Mouse (Mus musculus): Measurements from ENCODE around the gene Atp1a1. TPM values are rescaled to one million over a fixed set of nuclear protein-coding genes. Genes with fewer than 3 reads are reported as not detected.

Atp1a1 gene
- polyA plus RNA-seq, 1 experiment from 2014 or later = 106 TPM

GRCm38 (mm10) chr3:101644062-101644802 lies 39.7 kb upstream of the Atp1a1 start:
- whole genome bisulfite sequencing = 70% methylated on average over 4 of the region's 4 CpGs
- no peak overlapping the region for H3K4me3 ChIP-seq (ENCODE audit: low read depth, low read length)
- H3K36me3 ChIP-seq (ENCODE audit: control insufficient read depth, insufficient read depth, low read length) = no peaks in the 10 kb centered on the region
- H3K27ac ChIP-seq (replicated peaks; ENCODE audit: low read depth, low read length) = no peak overlapping the region
- no peaks in the 10 kb centered on the region for H3K9me3 ChIP-seq (ENCODE audit: control insufficient read depth, low read length)
- ATAC-seq (ENCODE audit: insufficient number of reproducible peaks, low FRiP score, low TSS enrichment, low read depth) (no peak), DNase-seq (ENCODE audit: low spot score) (no peak)
- no peak overlapping the region for H3K4me2 ChIP-seq (ENCODE audit: low read depth, severe bottlenecking)
- H3K27me3 ChIP-seq (ENCODE audit: control insufficient read depth, insufficient read depth, low read length) = no peaks in the 10 kb centered on the region
- H3K4me1 ChIP-seq (ENCODE audit: control insufficient read depth, insufficient read depth, low read length) = no peaks in the 10 kb centered on the region
- H3K9ac ChIP-seq (ENCODE audit: low read length) = no peak overlapping the region

GRCm38 (mm10) chr3:101643264-101643663 lies 38.8 kb upstream of the Atp1a1 start:
- Histone ChIP-seq H3K9me3 (ENCODE audit: control insufficient read depth, low read length) (no peaks in the 10 kb centered on the region), H3K4me2 (ENCODE audit: low read depth, severe bottlenecking) (no peak overlapping the region), H3K9ac (ENCODE audit: low read length) (no peak overlapping the region), H3K4me3 (ENCODE audit: low read depth, low read length) (no peak overlapping the region), H3K4me1 (ENCODE audit: control insufficient read depth, insufficient read depth, low read length) (no peaks in the 10 kb centered on the region), H3K27me3 (ENCODE audit: control insufficient read depth, insufficient read depth, low read length) (no peaks in the 10 kb centered on the region), H3K27ac (replicated peaks; ENCODE audit: low read depth, low read length) (no peak overlapping the region), H3K36me3 (ENCODE audit: control insufficient read depth, insufficient read depth, low read length) (no peaks in the 10 kb centered on the region)
- WGBS = 88% methylated on average over 2 of the region's 2 CpGs
- DNase-seq (ENCODE audit: low spot score) (no peak), ATAC-seq (ENCODE audit: insufficient number of reproducible peaks, low FRiP score, low TSS enrichment, low read depth) (no peak)

GRCm38 (mm10) chr3:101638223-101638622 lies 33.7 kb upstream of the Atp1a1 start:
- H3K4me3 ChIP-seq (ENCODE audit: low read depth, low read length) = no peak overlapping the region
- no peaks in the 10 kb centered on the region for H3K4me1 ChIP-seq (ENCODE audit: control insufficient read depth, insufficient read depth, low read length)
- DNase-seq (ENCODE audit: low spot score) (no peak), ATAC-seq (ENCODE audit: insufficient number of reproducible peaks, low FRiP score, low TSS enrichment, low read depth) (no peak)
- no peak overlapping the region for H3K27ac ChIP-seq (replicated peaks; ENCODE audit: low read depth, low read length)
- no peak overlapping the region for H3K4me2 ChIP-seq (ENCODE audit: low read depth, severe bottlenecking)
- H3K9ac ChIP-seq (ENCODE audit: low read length) = no peak overlapping the region
- H3K36me3 ChIP-seq (ENCODE audit: control insufficient read depth, insufficient read depth, low read length) = no peaks in the 10 kb centered on the region
- no peaks in the 10 kb centered on the region for H3K9me3 ChIP-seq (ENCODE audit: control insufficient read depth, low read length)
- 88% methylated on average over 2 of the region's 2 CpGs for WGBS
- no peaks in the 10 kb centered on the region for H3K27me3 ChIP-seq (ENCODE audit: control insufficient read depth, insufficient read depth, low read length)

- Histone ChIP-seq H3K4me1 (ENCODE audit: control insufficient read depth, insufficient read depth, low read length) (no peaks in the 10 kb centered on the region), H3K4me3 (ENCODE audit: low read depth, low read length) (no peak overlapping the region), H3K36me3 (ENCODE audit: control insufficient read depth, insufficient read depth, low read length) (no peaks in the 10 kb centered on the region), H3K27me3 (ENCODE audit: control insufficient read depth, insufficient read depth, low read length) (no peaks in the 10 kb centered on the region), H3K4me2 (ENCODE audit: low read depth, severe bottlenecking) (no peak overlapping the region), H3K9ac (ENCODE audit: low read length) (no peak overlapping the region), H3K27ac (replicated peaks; ENCODE audit: low read depth, low read length) (no peak overlapping the region), H3K9me3 (ENCODE audit: control insufficient read depth, low read length) (no peaks in the 10 kb centered on the region)
- ATAC-seq (ENCODE audit: insufficient number of reproducible peaks, low FRiP score, low TSS enrichment, low read depth) = no peak
- 93% methylated on average over 7 of the region's 7 CpGs for WGBS
- DNase-seq (ENCODE audit: low spot score) = no peak
Observed at GRCm38 (mm10) chr3:101636510-101636909, 32.0 kb upstream of the Atp1a1 start.

- Histone ChIP-seq H3K4me2 (ENCODE audit: low read depth, severe bottlenecking) (no peak overlapping the region), H3K27me3 (ENCODE audit: control insufficient read depth, insufficient read depth, low read length) (no peaks in the 10 kb centered on the region), H3K9me3 (ENCODE audit: control insufficient read depth, low read length) (no peaks in the 10 kb centered on the region), H3K27ac (replicated peaks; ENCODE audit: low read depth, low read length) (no peak overlapping the region), H3K9ac (ENCODE audit: low read length) (no peak overlapping the region), H3K4me1 (ENCODE audit: control insufficient read depth, insufficient read depth, low read length) (no peaks in the 10 kb centered on the region), H3K36me3 (ENCODE audit: control insufficient read depth, insufficient read depth, low read length) (no peaks in the 10 kb centered on the region), H3K4me3 (ENCODE audit: low read depth, low read length) (no peak overlapping the region)
- DNase-seq (ENCODE audit: low spot score) (no peak), ATAC-seq (ENCODE audit: insufficient number of reproducible peaks, low FRiP score, low TSS enrichment, low read depth) (no peak)
- 63% methylated on average over 2 of the region's 2 CpGs for WGBS
Observed at GRCm38 (mm10) chr3:101636086-101636485, 31.6 kb upstream of the Atp1a1 start.

GRCm38 (mm10) chr3:101634141-101634900 lies 29.8 kb upstream of the Atp1a1 start:
- H3K4me2 ChIP-seq (ENCODE audit: low read depth, severe bottlenecking) = no peak overlapping the region
- no peak overlapping the region for H3K4me3 ChIP-seq (ENCODE audit: low read depth, low read length)
- ATAC-seq (ENCODE audit: insufficient number of reproducible peaks, low FRiP score, low TSS enrichment, low read depth) (no peak), DNase-seq (ENCODE audit: low spot score) (no peak)
- H3K9ac ChIP-seq (ENCODE audit: low read length) = no peak overlapping the region
- H3K4me1 ChIP-seq (ENCODE audit: control insufficient read depth, insufficient read depth, low read length) = no peaks in the 10 kb centered on the region
- H3K27me3 ChIP-seq (ENCODE audit: control insufficient read depth, insufficient read depth, low read length) = no peaks in the 10 kb centered on the region
- no peak overlapping the region for H3K27ac ChIP-seq (replicated peaks; ENCODE audit: low read depth, low read length)
- 88% methylated on average over 9 of the region's 9 CpGs for WGBS
- H3K36me3 ChIP-seq (ENCODE audit: control insufficient read depth, insufficient read depth, low read length) = no peaks in the 10 kb centered on the region
- H3K9me3 ChIP-seq (ENCODE audit: control insufficient read depth, low read length) = no peaks in the 10 kb centered on the region

- 89% methylated on average over 2 of the region's 2 CpGs for WGBS
- Histone ChIP-seq H3K9ac (ENCODE audit: low read length) (no peak overlapping the region), H3K4me3 (ENCODE audit: low read depth, low read length) (no peak overlapping the region), H3K4me1 (ENCODE audit: control insufficient read depth, insufficient read depth, low read length) (no peaks in the 10 kb centered on the region), H3K27me3 (ENCODE audit: control insufficient read depth, insufficient read depth, low read length) (no peaks in the 10 kb centered on the region), H3K4me2 (ENCODE audit: low read depth, severe bottlenecking) (no peak overlapping the region), H3K9me3 (ENCODE audit: control insufficient read depth, low read length) (no peaks in the 10 kb centered on the region), H3K27ac (replicated peaks; ENCODE audit: low read depth, low read length) (no peak overlapping the region), H3K36me3 (ENCODE audit: control insufficient read depth, insufficient read depth, low read length) (no peaks in the 10 kb centered on the region)
- no peak for ATAC-seq (ENCODE audit: insufficient number of reproducible peaks, low FRiP score, low TSS enrichment, low read depth)
- no peak for DNase-seq (ENCODE audit: low spot score)
Observed at GRCm38 (mm10) chr3:101628255-101628654, 23.8 kb upstream of the Atp1a1 start.

GRCm38 (mm10) chr3:101624287-101624686 lies 19.8 kb upstream of the Atp1a1 start:
- no peaks in the 10 kb centered on the region for H3K4me1 ChIP-seq (ENCODE audit: control insufficient read depth, insufficient read depth, low read length)
- ATAC-seq (ENCODE audit: insufficient number of reproducible peaks, low FRiP score, low TSS enrichment, low read depth) (no peak), DNase-seq (ENCODE audit: low spot score) (no peak)
- no peak overlapping the region for H3K9ac ChIP-seq (ENCODE audit: low read length)
- no peaks in the 10 kb centered on the region for H3K36me3 ChIP-seq (ENCODE audit: control insufficient read depth, insufficient read depth, low read length)
- no peak overlapping the region for H3K27ac ChIP-seq (replicated peaks; ENCODE audit: low read depth, low read length)
- no peak overlapping the region for H3K4me3 ChIP-seq (ENCODE audit: low read depth, low read length)
- H3K4me2 ChIP-seq (ENCODE audit: low read depth, severe bottlenecking) = no peak overlapping the region
- no peaks in the 10 kb centered on the region for H3K27me3 ChIP-seq (ENCODE audit: control insufficient read depth, insufficient read depth, low read length)
- 91% methylated on average over 5 of the region's 5 CpGs for WGBS
- no peaks in the 10 kb centered on the region for H3K9me3 ChIP-seq (ENCODE audit: control insufficient read depth, low read length)
